Mouse (Mus musculus): Measurements from ENCODE around the gene Man2b1. TPM values are rescaled to one million over a fixed set of nuclear protein-coding genes. Genes with fewer than 3 reads are reported as not detected.
"Not testable (repeated sequence)": the region's sequence is repeated elsewhere in the genome, so short reads cannot be mapped to it uniquely, and the experiment has no call there.

The Man2b1 gene
- polyA plus RNA-seq, 1 experiment from 2014 or later = 32.7 TPM

DNA sequence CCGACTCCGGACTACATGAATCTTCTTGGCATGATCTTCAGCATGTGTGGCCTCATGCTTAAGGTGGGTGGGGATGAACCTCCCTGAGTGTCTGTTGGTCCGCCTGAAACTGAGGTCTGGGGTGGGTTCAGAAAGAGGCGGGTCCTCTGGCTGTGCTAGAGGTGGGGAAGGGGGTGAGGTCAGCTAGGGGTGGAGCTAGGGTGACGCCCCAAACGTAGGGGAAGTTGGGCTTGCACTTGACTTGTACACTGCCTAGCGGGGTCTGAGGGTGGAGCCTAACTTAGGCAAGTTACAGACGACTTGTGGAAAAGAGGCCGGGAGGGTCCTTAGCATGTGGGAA lies 1.9 kb upstream of the Man2b1 start, which contains the start of gene Wdr83:
Wdr83 (minus strand) TSS at position 91 of the 340 bp plus-strand sequence.
- no peaks in the 10 kb centered on the region for H3K27me3 ChIP-seq (ENCODE audit: insufficient read depth, low read length)
- DNase-seq (peak; percentile 66), ATAC-seq (ENCODE audit: insufficient read depth) (peak; percentile 67)
- H3K4me2 ChIP-seq = peak within 1 kb of the TSS; percentile 95
- no peaks in the 10 kb centered on the region for H3K9me3 ChIP-seq (ENCODE audit: low read depth, low read length)
- WGBS = under 1% methylated on average over 9 of the region's 9 CpGs
- TF ChIP-seq CTCF (IDR thresholded peaks at IDR 0.05; ENCODE audit: low read depth) = no peak
- peak within 1 kb of the TSS; percentile 86 for H3K9ac ChIP-seq
- H3K4me1 ChIP-seq (ENCODE audit: insufficient read depth) = peaks cover 13% of the 10 kb centered on the region
- peak within 1 kb of the TSS; percentile 87 for H3K4me3 ChIP-seq (ENCODE audit: low read depth, low read length)
- peak within 1 kb of the TSS; percentile 80; the same call in 1 of the 2 replicates for H3K27ac ChIP-seq (ENCODE audit: low read depth)
- H3K36me3 ChIP-seq (ENCODE audit: insufficient read depth) = peaks cover 36% of the 10 kb centered on the region

DNA sequence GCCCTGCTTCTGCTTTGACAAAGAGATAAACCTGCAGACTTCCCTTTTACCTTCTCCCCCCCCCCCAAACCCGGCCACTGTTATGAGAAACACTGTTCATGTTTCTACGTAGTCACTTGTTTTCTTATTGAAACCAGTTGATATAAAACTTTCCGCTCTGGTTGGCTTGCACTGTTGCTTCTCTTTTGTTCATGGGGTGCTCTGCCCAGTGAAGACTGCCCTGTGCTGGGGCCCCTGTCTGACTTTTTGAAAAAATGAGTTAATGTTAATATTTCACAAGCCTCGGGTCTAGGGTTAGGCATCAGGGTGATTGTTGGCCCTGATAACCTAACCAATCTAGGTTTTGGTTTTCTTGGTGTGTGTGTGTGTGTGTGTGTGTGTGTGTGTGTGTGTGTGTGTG lies 901 bp upstream of the Man2b1 start:
- not testable (repeated sequence) for ATAC-seq (ENCODE audit: insufficient read depth); H3K9me3 ChIP-seq (ENCODE audit: low read depth, low read length); H3K27me3 ChIP-seq (ENCODE audit: insufficient read depth, low read length); H3K27ac ChIP-seq (ENCODE audit: low read depth); DNase-seq; H3K9ac ChIP-seq
- H3K36me3 ChIP-seq (ENCODE audit: insufficient read depth) = peaks cover 36% of the 10 kb centered on the region
- 85% methylated on average over 4 of the region's 4 CpGs for WGBS
- peaks cover 13% of the 10 kb centered on the region for H3K4me1 ChIP-seq (ENCODE audit: insufficient read depth)
- H3K4me2 ChIP-seq = peak overlapping the region; percentile 92
- peak overlapping the region; percentile 66; the same call in 1 of the 2 replicates for H3K4me3 ChIP-seq (ENCODE audit: low read depth, low read length)

DNA sequence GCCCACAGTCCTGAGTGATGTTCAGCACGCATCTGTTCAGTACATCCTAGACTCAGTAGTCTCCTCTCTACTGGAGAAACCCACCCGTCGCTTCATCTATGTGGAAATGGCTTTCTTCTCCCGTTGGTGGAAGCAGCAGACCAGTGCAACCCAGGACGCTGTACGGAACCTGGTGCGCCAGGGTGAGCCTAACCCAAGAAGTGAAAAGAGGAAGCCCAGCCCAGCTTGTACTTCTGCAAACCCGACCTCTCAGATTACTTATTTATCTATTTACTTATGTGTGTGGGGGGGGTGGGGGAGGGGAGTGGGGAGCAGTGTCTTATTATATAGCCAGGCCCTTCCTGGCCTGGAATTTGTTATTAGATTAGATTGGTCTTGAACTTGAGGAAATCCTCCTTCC lies 1.6 kb downstream of the Man2b1 start:
- 85% methylated on average over 8 of the region's 8 CpGs for WGBS
- Histone ChIP-seq H3K4me3 (ENCODE audit: low read depth, low read length) (no peak overlapping the region), H3K4me2 (no peak overlapping the region), H3K9ac (no peak overlapping the region), H3K9me3 (ENCODE audit: low read depth, low read length) (no peaks in the 10 kb centered on the region), H3K27me3 (ENCODE audit: insufficient read depth, low read length) (no peaks in the 10 kb centered on the region), H3K4me1 (ENCODE audit: insufficient read depth) (peaks cover 11% of the 10 kb centered on the region), H3K27ac (ENCODE audit: low read depth) (no peak overlapping the region), H3K36me3 (ENCODE audit: insufficient read depth) (peaks cover 31% of the 10 kb centered on the region)
- DNase-seq (no peak), ATAC-seq (ENCODE audit: insufficient read depth) (no peak)
- TF ChIP-seq CTCF (IDR thresholded peaks at IDR 0.05; ENCODE audit: low read depth) = no peak

DNA sequence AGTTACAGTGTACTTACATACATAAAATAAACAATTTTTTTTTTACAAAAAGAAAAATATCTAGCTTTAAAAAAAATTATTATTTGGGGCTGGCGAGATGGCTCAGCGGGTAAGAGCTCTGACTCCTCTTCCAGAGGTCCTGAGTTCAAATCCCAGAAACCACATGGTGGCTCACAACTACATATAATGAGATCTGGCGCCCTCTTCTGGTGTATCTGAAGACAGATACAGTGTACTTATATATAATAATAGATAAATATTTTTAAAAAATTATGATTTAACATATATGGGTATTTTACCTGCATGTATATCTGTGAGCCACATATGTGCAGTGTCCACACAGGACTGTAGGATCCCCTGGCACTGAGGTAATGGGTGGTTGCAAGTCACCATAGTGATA lies 3.2 kb downstream of the Man2b1 start:
- no peaks in the 10 kb centered on the region for H3K9me3 ChIP-seq (ENCODE audit: low read depth, low read length)

DNA sequence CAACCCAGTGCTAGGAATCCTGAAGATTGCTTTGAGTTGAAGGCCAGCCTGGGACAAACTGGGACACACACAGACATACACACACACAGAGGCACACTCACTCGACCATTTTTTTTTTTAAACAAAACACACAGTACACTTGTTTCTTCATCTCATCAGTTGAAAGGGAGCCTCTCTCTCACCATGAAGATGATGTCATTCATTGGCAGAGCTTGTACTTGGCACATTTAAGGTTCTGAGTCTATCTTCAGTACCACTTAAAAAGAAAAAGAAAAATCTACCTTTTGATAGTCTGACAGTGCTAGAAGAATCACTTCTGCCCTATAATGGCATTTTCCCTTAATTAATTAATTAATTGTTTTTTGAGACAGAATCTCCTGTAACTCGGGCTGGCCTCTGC lies 5.7 kb downstream of the Man2b1 start:
- no peak for TF ChIP-seq CTCF (IDR thresholded peaks at IDR 0.05; ENCODE audit: low read depth)
- WGBS = 67% methylated on average over 2 of the region's 2 CpGs
- no peak overlapping the region for H3K9ac ChIP-seq
- H3K4me1 ChIP-seq (ENCODE audit: insufficient read depth) = peaks cover 4% of the 10 kb centered on the region; the same call in 1 of the 2 replicates
- H3K4me3 ChIP-seq (ENCODE audit: low read depth, low read length) = no peak overlapping the region
- no peak overlapping the region for H3K27ac ChIP-seq (ENCODE audit: low read depth)
- no peaks in the 10 kb centered on the region for H3K9me3 ChIP-seq (ENCODE audit: low read depth, low read length)
- H3K4me2 ChIP-seq = no peak overlapping the region
- DNase-seq = no peak
- peaks cover 39% of the 10 kb centered on the region for H3K36me3 ChIP-seq (ENCODE audit: insufficient read depth)
- ATAC-seq (ENCODE audit: insufficient read depth) = no peak
- no peaks in the 10 kb centered on the region for H3K27me3 ChIP-seq (ENCODE audit: insufficient read depth, low read length)

More for the DNA sequence above, 3.2 kb downstream of the Man2b1 start:
- Histone ChIP-seq H3K27me3 (ENCODE audit: insufficient read depth, low read length) (no peaks in the 10 kb centered on the region), H3K4me1 (ENCODE audit: insufficient read depth) (peaks cover 11% of the 10 kb centered on the region), H3K36me3 (ENCODE audit: insufficient read depth) (peaks cover 36% of the 10 kb centered on the region), H3K4me3 (ENCODE audit: low read depth, low read length) (no peak overlapping the region), H3K9ac (no peak overlapping the region), H3K27ac (ENCODE audit: low read depth) (no peak overlapping the region), H3K4me2 (no peak overlapping the region)
- WGBS = 78% methylated on average over 3 of the region's 3 CpGs
- ATAC-seq (ENCODE audit: insufficient read depth) (no peak), DNase-seq (peak; percentile 34)
- TF ChIP-seq CTCF (IDR thresholded peaks at IDR 0.05; ENCODE audit: low read depth) = no peak

DNA sequence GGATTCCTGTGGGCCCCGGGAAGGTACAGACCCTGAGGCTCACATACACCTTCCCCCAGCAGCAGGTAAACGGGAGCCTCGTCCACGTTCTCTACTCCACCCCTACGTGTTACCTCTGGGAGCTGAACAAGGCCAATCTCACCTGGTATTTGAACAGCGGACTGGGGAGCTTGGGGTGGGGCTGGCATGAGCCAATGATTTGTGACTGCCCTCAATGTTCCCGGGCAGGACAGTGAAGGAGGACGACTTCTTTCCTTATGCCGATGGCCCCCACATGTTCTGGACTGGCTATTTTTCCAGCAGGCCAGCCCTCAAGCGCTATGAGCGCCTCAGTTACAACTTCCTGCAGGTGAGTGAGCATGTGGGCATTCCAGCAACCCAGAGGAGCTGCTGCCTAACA lies 7.8 kb downstream of the Man2b1 start:
- Histone ChIP-seq H3K9ac (no peak overlapping the region), H3K27me3 (ENCODE audit: insufficient read depth, low read length) (no peaks in the 10 kb centered on the region), H3K4me1 (ENCODE audit: insufficient read depth) (no peaks in the 10 kb centered on the region), H3K4me3 (ENCODE audit: low read depth, low read length) (no peak overlapping the region), H3K36me3 (ENCODE audit: insufficient read depth) (peaks cover 47% of the 10 kb centered on the region), H3K9me3 (ENCODE audit: low read depth, low read length) (no peaks in the 10 kb centered on the region), H3K4me2 (no peak overlapping the region), H3K27ac (ENCODE audit: low read depth) (no peak overlapping the region)
- no peak for TF ChIP-seq CTCF (IDR thresholded peaks at IDR 0.05; ENCODE audit: low read depth)
- no peak for DNase-seq
- ATAC-seq (ENCODE audit: insufficient read depth) = no peak
- WGBS = 83% methylated on average over 11 of the region's 11 CpGs

DNA sequence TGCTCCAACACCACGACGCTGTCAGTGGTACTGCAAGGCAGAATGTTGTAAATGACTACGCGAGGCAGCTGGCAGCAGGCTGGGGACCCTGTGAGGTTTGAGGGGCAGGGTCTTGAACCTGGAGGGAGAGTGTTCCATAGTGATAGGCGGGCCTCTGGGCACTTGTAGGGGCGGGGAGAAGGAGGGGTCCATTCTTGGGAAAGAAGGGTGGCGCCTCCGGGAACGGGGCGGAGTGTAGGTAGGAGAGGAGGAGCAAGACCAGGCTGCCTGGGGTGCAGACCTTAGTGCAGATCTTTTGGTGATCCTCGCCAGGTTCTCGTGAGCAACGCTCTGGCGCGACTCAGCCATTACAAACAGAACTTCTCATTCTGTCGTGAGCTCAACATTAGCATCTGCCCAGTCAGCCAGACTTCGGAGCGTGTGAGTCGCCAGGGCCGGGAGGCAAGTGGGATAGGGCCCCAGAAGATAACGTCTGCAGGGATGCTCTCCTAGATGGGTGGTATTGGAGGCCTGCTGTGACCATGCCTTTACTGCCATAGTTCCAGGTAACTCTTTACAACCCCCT lies 8.5 kb downstream of the Man2b1 start:
- Histone ChIP-seq H3K27ac (ENCODE audit: low read depth) (no peak overlapping the region), H3K4me2 (no peak overlapping the region), H3K36me3 (ENCODE audit: insufficient read depth) (peaks cover 46% of the 10 kb centered on the region), H3K9me3 (ENCODE audit: low read depth, low read length) (no peaks in the 10 kb centered on the region), H3K4me1 (ENCODE audit: insufficient read depth) (no peaks in the 10 kb centered on the region), H3K27me3 (ENCODE audit: insufficient read depth, low read length) (no peaks in the 10 kb centered on the region), H3K9ac (no peak overlapping the region), H3K4me3 (ENCODE audit: low read depth, low read length) (no peak overlapping the region)
- ATAC-seq (ENCODE audit: insufficient read depth) (no peak), DNase-seq (no peak)
- WGBS = 32% methylated on average over 21 of the region's 21 CpGs
- TF ChIP-seq CTCF (IDR thresholded peaks at IDR 0.05; ENCODE audit: low read depth) = no peak
